Mouse (Mus musculus): ENCODE data around the gene Kifap3.

DNA sequence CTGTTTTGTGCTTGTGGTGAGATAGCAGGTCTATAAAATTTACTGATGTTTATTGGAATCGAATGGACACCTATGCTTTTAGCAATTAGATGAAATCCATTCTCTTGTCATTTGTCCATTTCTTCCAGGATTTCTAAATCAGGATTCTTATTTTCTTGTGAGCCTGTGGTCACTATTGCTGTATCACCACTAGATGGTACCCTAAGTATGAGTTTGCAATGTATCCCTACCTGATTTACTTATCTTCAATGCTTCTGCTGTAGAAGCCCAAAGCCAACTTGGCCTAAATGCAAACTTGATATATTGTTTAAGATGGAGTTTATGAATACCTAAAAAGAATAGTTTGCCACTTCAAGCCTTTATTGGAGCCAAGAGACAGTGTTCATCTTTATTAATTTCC, 54.7 kb downstream of the Kifap3 start:
- TF ChIP-seq POLR2A (IDR thresholded peaks at IDR 0.05; ENCODE audit: extremely low read depth, insufficient read depth, low read length) (no peak), CTCF (IDR thresholded peaks at IDR 0.05; ENCODE audit: extremely low read depth, insufficient read depth, low read length) (0 out of 2 replicates have a peak, but pooled peaks have one; percentile 8)
